Mouse (Mus musculus) T-cell, adult 2 months (primary cell): Measurements from ENCODE around the gene Ttll11.

Experiments used
- DNase-seq: peaks from one replicate; pipeline ENCODE4 v3.0.0; 2022; ENCODE audit warnings: low spot score

Ttll11 gene

DNA sequence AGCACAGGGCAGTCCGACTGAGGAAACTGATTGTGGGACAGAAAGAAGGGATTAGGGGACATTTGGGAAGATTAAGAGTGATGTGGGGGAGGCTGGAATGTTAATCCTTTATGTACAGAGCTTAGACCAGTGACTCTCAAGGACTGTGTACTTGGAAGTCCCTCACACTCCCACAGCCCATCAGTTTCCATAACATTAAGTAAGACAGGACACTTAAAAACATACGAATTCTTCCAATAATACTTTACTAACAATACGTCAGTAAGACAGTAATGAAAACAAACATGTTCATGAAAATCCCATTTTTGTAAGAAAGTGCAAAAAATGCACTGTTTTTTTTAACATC lies 127.6 kb downstream of the Ttll11 start:
- DNase-seq: no peak

DNA sequence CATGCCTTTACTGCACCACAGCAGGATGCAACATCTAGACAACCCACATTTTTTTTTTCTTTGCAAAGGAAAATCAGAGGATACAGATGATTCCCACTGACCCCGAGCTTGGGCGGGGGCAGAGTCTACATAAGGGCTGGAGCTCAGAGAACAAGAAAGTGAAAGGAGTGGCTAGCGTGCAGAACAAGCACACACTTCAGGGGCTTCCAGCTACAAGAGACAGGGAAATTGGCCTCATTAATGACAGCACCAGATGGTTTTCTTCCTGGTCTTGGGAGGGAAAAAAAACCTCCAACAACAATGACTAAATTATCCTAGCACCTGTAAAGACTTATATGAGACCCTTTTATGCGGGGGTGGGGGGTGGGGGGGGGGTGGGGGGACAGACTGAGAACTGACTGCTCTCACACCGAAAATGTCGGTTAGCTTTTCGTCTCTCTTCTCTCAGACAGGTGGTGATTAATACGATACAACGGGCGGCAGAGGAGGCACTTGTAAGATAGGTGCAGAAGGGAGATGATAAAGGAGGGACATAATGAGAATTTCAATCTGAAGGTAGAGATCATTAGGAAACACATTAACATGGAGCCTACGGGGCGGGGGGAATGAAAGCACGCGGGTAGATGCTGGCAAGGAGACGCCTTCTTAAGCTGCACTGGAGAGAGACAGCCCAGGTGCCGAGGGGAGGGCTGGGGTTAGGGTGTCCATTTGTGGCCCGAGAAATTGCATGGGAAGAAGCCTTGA lies 128.1 kb downstream of the Ttll11 start:
- DNase-seq: no peak

- DNase-seq: no peak
Measured at GRCm38 (mm10) chr2:35849632-35850230, 130.0 kb downstream of the Ttll11 start.

GRCm38 (mm10) chr2:35845611-35846504 lies 133.9 kb downstream of the Ttll11 start:
- DNase-seq: no peak

- DNase-seq: no peak
Measured at GRCm38 (mm10) chr2:35843896-35844690, 135.6 kb downstream of the Ttll11 start.

GRCm38 (mm10) chr2:35842780-35843474 lies 136.8 kb downstream of the Ttll11 start:
- no peak for DNase-seq

DNA sequence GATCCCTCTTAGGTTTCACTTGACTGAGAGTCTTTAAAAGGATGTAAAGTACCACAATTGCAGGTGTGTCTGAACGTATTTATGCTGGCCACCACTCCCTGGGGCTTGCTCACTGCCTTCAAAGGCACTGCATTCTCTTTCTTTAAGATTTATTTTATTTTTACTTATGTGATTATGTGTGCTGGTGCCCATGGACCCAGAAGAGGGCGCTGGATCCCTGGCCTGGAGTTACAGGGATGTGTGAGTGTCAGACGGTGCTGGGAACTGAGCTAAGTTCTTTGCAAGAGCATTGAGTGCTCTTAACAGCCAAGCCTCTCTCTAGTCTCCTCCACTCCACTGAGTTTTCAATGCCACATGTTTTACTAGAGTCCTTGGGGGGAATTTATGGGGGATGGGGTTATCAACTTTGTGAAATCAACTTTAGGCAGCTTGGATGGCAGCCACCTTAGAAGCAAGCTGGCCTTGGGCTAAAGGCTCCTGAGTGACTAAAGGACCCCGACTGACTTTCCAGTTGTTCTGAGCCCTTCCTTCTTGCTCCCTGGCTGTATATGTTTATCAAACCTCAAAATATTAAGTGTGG lies 137.8 kb downstream of the Ttll11 start:
- no peak for DNase-seq

GRCm38 (mm10) chr2:35840956-35841816 lies 138.5 kb downstream of the Ttll11 start:
- no peak for DNase-seq

- DNase-seq: no peak
Measured at GRCm38 (mm10) chr2:35838751-35839479, 140.8 kb downstream of the Ttll11 start.

- DNase-seq: no peak
Measured at GRCm38 (mm10) chr2:35834198-35834913, 145.4 kb downstream of the Ttll11 start.

DNA sequence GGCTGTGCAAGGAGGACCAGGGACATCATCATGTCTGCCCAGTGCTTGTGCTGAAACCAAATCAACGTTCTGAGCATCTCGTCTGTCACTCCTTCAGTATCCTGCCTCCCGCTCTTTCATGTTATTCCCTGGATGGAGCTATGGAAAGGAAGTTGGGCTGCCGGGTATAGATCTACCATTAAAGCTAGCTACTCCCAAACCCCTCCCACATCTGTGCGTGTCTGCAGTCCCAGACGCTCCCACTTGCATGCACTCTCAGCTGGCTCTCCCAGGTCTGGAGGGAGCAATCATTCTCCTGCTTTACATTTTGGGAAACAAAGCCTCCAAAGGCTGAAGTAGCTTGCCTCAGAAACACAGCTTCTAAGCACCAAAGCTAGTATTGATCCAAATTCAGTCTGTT lies 146.2 kb downstream of the Ttll11 start:
- DNase-seq: no peak

GRCm38 (mm10) chr2:35832742-35833425 lies 146.8 kb downstream of the Ttll11 start:
- no peak for DNase-seq

- DNase-seq: no peak
Measured at GRCm38 (mm10) chr2:35831904-35832581, 147.7 kb downstream of the Ttll11 start.

- no peak for DNase-seq
Measured at GRCm38 (mm10) chr2:35830966-35831903, 148.5 kb downstream of the Ttll11 start.

GRCm38 (mm10) chr2:35829136-35829535 lies 150.6 kb downstream of the Ttll11 start:
- no peak for DNase-seq

DNA sequence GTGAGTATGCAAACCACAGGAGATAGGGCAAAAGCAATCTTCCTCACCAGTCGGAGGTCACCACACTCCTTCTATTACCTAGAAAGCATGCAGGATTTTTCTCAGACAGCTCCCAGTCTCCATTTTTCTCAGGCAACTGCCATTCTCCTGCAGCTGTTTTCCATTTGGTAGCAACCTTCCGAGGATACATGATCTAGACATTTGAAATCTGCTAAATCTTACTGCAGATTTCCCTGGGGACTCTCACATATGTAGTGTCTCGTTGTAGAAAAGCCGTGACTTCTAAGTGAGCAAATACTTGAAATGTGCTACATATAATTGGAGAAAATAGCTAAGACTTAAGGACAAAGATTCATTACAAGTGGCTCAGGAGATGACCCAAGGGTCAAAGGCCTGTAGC lies 151.8 kb downstream of the Ttll11 start:
- DNase-seq: no peak
